Mouse (Mus musculus): Measurements from ENCODE around the gene Podxl2.

- TF ChIP-seq USF1 (IDR thresholded peaks at IDR 0.05; ENCODE audit: low read depth) (no peak), E2F4 (IDR thresholded peaks at IDR 0.05; ENCODE audit: insufficient read depth) (no peak), POLR2A (IDR thresholded peaks at IDR 0.05; ENCODE audit: insufficient read length, low read depth) (no peak), TCF3 (IDR thresholded peaks at IDR 0.05; ENCODE audit: insufficient read length, low read depth) (no peak), MAX (IDR thresholded peaks at IDR 0.05; ENCODE audit: low read depth) (no peak), TCF12 (IDR thresholded peaks at IDR 0.05; ENCODE audit: insufficient read depth, poor library complexity, severe bottlenecking) (no peak)
These were observed 27.3 kb downstream of the Podxl2 start for GRCm38 (mm10) chr6:88847571-88847970.
